Mouse (Mus musculus) embryonic stem cell, embryonic (primary cell): ENCODE measurements around the gene Spata31d1b.
"Not testable (repeated sequence)": the region's sequence is repeated elsewhere in the genome, so short reads cannot be mapped to it uniquely, and the experiment has no call there.

Source experiments
- CTCF ChIA-PET, 4 experiments: fragments of 300-600 bp in 2 of 4; fragments of 350-600 bp in 2 of 4; sonication (Branson Sonifier 250); formaldehyde crosslinking; loops; one replicate each; lab custom pipeline; 2022; ENCODE audit warnings: inconsistent platforms in 2 of 4; lab: Charles Lee
- POLR2A ChIA-PET, 4 experiments: fragments of 300-600 bp in 2 of 4; fragments of 350-600 bp in 2 of 4; sonication (Branson Sonifier 250); formaldehyde crosslinking; loops; one replicate each; lab custom pipeline; 2022; ENCODE audit warnings: antibody characterized with exemption in 4 of 4, inconsistent platforms in 1 of 4; lab: Charles Lee

Gene Spata31d1b

GRCm38 (mm10) chr13:59722089-59722488 is 10.0 kb downstream of the Spata31d1b start:
- CTCF ChIA-PET, POLR2A ChIA-PET: not testable (repeated sequence)

GRCm38 (mm10) chr13:59726139-59726867 is 14.2 kb downstream of the Spata31d1b start:
- CTCF ChIA-PET = interaction anchor here in 3 of 4 experiments (0.6 to 1.0 kb wide), 4 partner anchors 9 to 91 kb away, joined by 3 to 5 read pairs (median 3); partner anchors contain the start of gene Spata31d1a (in 1 of the 3)
- POLR2A ChIA-PET = interaction anchor here in 3 of 4 experiments (0.7 to 3.5 kb wide), 24 partner anchors 8 to 142 kb away, joined by 3 to 21 read pairs (median 3); partner anchors contain the start of genes Isca1 (in 2 of the 3), Agtpbp1 (in 1 of the 3), Naa35 (in 1 of the 3) and Spata31d1a (in 1 of the 3)

- ChIA-PET POLR2A (interaction anchor here (0.6 to 2.3 kb wide), 36 partner anchors 9 to 335 kb away, joined by 3 to 17 read pairs (median 4); partner anchors contain the start of genes Isca1 (in 2 of the 4), Spata31d1a (in 2 of the 4), Agtpbp1 (in 1 of the 4) and Golm1 (in 1 of the 4)), CTCF (interaction anchor here (0.5 to 2.1 kb wide), 57 partner anchors 9 to 263 kb away, joined by 3 to 22 read pairs (median 4); partner anchors contain the start of genes Isca1 (in 4 of the 4), 1700014D04Rik (in 1 of the 4), Agtpbp1 (in 1 of the 4) and Golm1 (in 1 of the 4))
These were observed 16.5 kb downstream of the Spata31d1b start for GRCm38 (mm10) chr13:59728378-59729093.

GRCm38 (mm10) chr13:59731652-59732051 is 19.6 kb downstream of the Spata31d1b start, which contains the start of gene Spata31d1d:
Gene Spata31d1d (minus strand): TSS chr13:59731752.
- POLR2A ChIA-PET = interaction anchor here in 2 of 4 experiments (0.8 to 1.7 kb wide), 6 partner anchors 15 to 81 kb away, joined by 3 to 5 read pairs (median 3); partner anchors contain the start of genes 1700014D04Rik (in 1 of the 2) and Isca1 (in 1 of the 2)
- CTCF ChIA-PET = interaction anchor here in 1 of 4 experiments (0.7 kb wide), 1 partner anchor 41 kb away, joined by 3 read pairs; no protein-coding TSS in a partner anchor

- CTCF ChIA-PET = interaction anchor here in 3 of 4 experiments (0.6 to 1.9 kb wide), 5 partner anchors 12 to 638 kb away, joined by 3 to 6 read pairs (median 3); partner anchors contain the start of gene Spata31d1a (in 1 of the 3)
- POLR2A ChIA-PET = interaction anchor here in 3 of 4 experiments (0.6 to 2.6 kb wide), 23 partner anchors 9 to 101 kb away, joined by 3 to 17 read pairs (median 4); partner anchors contain the start of genes Isca1 (in 3 of the 3), 1700014D04Rik (in 2 of the 3), Spata31d1a (in 2 of the 3) and Golm1 (in 1 of the 3)
These were observed 21.9 kb downstream of the Spata31d1b start for GRCm38 (mm10) chr13:59733936-59734335.

GRCm38 (mm10) chr13:59734347-59734746 is 22.3 kb downstream of the Spata31d1b start:
- POLR2A ChIA-PET = interaction anchor here (0.5 to 2.6 kb wide), 26 partner anchors 9 to 1245 kb away, joined by 3 to 17 read pairs (median 4); partner anchors contain the start of genes Isca1 (in 3 of the 4), Spata31d1a (in 2 of the 4), 1700014D04Rik (in 1 of the 4) and Golm1 (in 1 of the 4)
- CTCF ChIA-PET = interaction anchor here (0.6 to 1.9 kb wide), 7 partner anchors 12 to 637 kb away, joined by 3 to 6 read pairs (median 3); partner anchors contain the start of genes Spata31d1a (in 2 of the 4) and Isca1 (in 1 of the 4)

GRCm38 (mm10) chr13:59735190-59735589 is 23.1 kb downstream of the Spata31d1b start:
- CTCF ChIA-PET = interaction anchor here in 2 of 4 experiments (0.6 to 1.9 kb wide), 8 partner anchors 9 to 71 kb away, joined by 3 to 9 read pairs (median 4); partner anchors contain the start of genes Spata31d1a (in 2 of the 2), 1700014D04Rik (in 1 of the 2) and Isca1 (in 1 of the 2)
- POLR2A ChIA-PET = interaction anchor here (0.6 to 2.6 kb wide), 16 partner anchors 9 to 615 kb away, joined by 3 to 17 read pairs (median 4); partner anchors contain the start of genes Isca1 (in 3 of the 4), 1700014D04Rik (in 1 of the 4) and Spata31d1a (in 1 of the 4)

- CTCF ChIA-PET = interaction anchor here in 2 of 4 experiments (0.6 to 1.2 kb wide), 3 partner anchors 29 to 323 kb away, joined by 3 read pairs; partner anchors contain the start of gene Spata31d1a (in 1 of the 2)
These were observed 26.4 kb downstream of the Spata31d1b start for GRCm38 (mm10) chr13:59738455-59738854.

GRCm38 (mm10) chr13:59739397-59739796 is 27.3 kb downstream of the Spata31d1b start:
- POLR2A ChIA-PET = interaction anchor here in 2 of 4 experiments (1.1 to 1.5 kb wide), 3 partner anchors 9 to 13 kb away, joined by 3 to 4 read pairs (median 3); no protein-coding TSS in a partner anchor

More at GRCm38 (mm10) chr13:59738455-59738854, 26.4 kb downstream of the Spata31d1b start:
- POLR2A ChIA-PET = interaction anchor here in 1 of 4 experiments (1.4 kb wide), 1 partner anchor 8 kb away, joined by 3 read pairs; no protein-coding TSS in a partner anchor

GRCm38 (mm10) chr13:59741096-59741495 is 29.0 kb downstream of the Spata31d1b start:
- POLR2A ChIA-PET = interaction anchor here in 2 of 4 experiments (0.8 to 6.5 kb wide), 7 partner anchors 9 to 84 kb away, joined by 3 to 28 read pairs (median 3); partner anchors contain the start of genes Isca1 (in 1 of the 2) and Spata31d1a (in 1 of the 2)
- CTCF ChIA-PET = interaction anchor here in 3 of 4 experiments (0.6 to 1.3 kb wide), 8 partner anchors 10 to 239 kb away, joined by 3 to 5 read pairs (median 3); no protein-coding TSS in a partner anchor

More at GRCm38 (mm10) chr13:59739397-59739796, 27.3 kb downstream of the Spata31d1b start:
- CTCF ChIA-PET = interaction anchor here in 2 of 4 experiments (0.6 to 0.9 kb wide), 2 partner anchors 10 to 29 kb away, joined by 3 read pairs; partner anchors contain the start of gene Spata31d1a (in 1 of the 2)

- POLR2A ChIA-PET = interaction anchor here in 2 of 4 experiments (0.7 to 6.5 kb wide), 6 partner anchors 8 to 85 kb away, joined by 3 to 28 read pairs (median 3); partner anchors contain the start of gene Isca1 (in 1 of the 2)
- CTCF ChIA-PET = interaction anchor here in 3 of 4 experiments (0.6 to 1.3 kb wide), 6 partner anchors 11 to 239 kb away, joined by 3 to 5 read pairs (median 3); no protein-coding TSS in a partner anchor
These were observed 29.6 kb downstream of the Spata31d1b start for GRCm38 (mm10) chr13:59741697-59742096.

GRCm38 (mm10) chr13:59745462-59745861 is 33.4 kb downstream of the Spata31d1b start:
- ChIA-PET POLR2A (interaction anchor here in 3 of 4 experiments (0.5 to 6.5 kb wide), 12 partner anchors 11 to 1144 kb away, joined by 3 to 28 read pairs (median 4); partner anchors contain the start of gene Isca1 (in 3 of the 3)), CTCF (interaction anchor here in 3 of 4 experiments (0.8 to 1.3 kb wide), 5 partner anchors 10 to 25 kb away, joined by 3 to 6 read pairs (median 3); no protein-coding TSS in a partner anchor)

- ChIA-PET CTCF (interaction anchor here in 3 of 4 experiments (0.8 to 1.3 kb wide), 5 partner anchors 11 to 24 kb away, joined by 3 to 6 read pairs (median 3); no protein-coding TSS in a partner anchor), POLR2A (interaction anchor here in 3 of 4 experiments (0.6 to 6.5 kb wide), 17 partner anchors 12 to 407 kb away, joined by 3 to 28 read pairs (median 4); partner anchors contain the start of gene Isca1 (in 3 of the 3))
These were observed 34.1 kb downstream of the Spata31d1b start for GRCm38 (mm10) chr13:59746164-59746563.

GRCm38 (mm10) chr13:59746711-59747110 is 34.6 kb downstream of the Spata31d1b start, which contains the start of gene 1700014D04Rik:
Gene 1700014D04Rik (minus strand): TSS chr13:59746752.
- CTCF ChIA-PET = interaction anchor here in 2 of 4 experiments (1.2 to 1.3 kb wide), 2 partner anchors 12 to 17 kb away, joined by 3 to 6 read pairs; no protein-coding TSS in a partner anchor

GRCm38 (mm10) chr13:59750310-59750709 is 38.2 kb downstream of the Spata31d1b start:
- ChIA-PET CTCF (interaction anchor here in 2 of 4 experiments (0.6 kb wide), 2 partner anchors 169 to 421 kb away, joined by 3 to 7 read pairs; no protein-coding TSS in a partner anchor), POLR2A (interaction anchor here in 1 of 4 experiments (0.9 to 2.3 kb wide), 4 partner anchors 9 to 116 kb away, joined by 3 to 8 read pairs (median 4); partner anchors contain the start of gene Isca1)

More at GRCm38 (mm10) chr13:59746711-59747110, 34.6 kb downstream of the Spata31d1b start, which contains the start of gene 1700014D04Rik:
- POLR2A ChIA-PET = interaction anchor here in 3 of 4 experiments (0.6 to 6.5 kb wide), 11 partner anchors 12 to 187 kb away, joined by 3 to 28 read pairs (median 6); partner anchors contain the start of gene Isca1 (in 2 of the 3)
